Mouse (Mus musculus): ENCODE results near the gene Wdr81. TPM values are rescaled to one million over a fixed set of nuclear protein-coding genes. Genes with fewer than 3 reads are reported as not detected.

The Wdr81 gene
- polyA plus RNA-seq, 1 experiment from 2014 or later, result 9.5 TPM

- H3K4me1 ChIP-seq (ENCODE audit: insufficient read depth), result peaks cover 48% of the 10 kb centered on the region
- peak; percentile 28 for ATAC-seq
- WGBS (ENCODE audit: insufficient replicate concordance), result 5% methylated on average over 16 of the region's 16 CpGs
These were observed 7.8 kb upstream of the Wdr81 start for GRCm38 (mm10) chr11:75462253-75462783.

DNA sequence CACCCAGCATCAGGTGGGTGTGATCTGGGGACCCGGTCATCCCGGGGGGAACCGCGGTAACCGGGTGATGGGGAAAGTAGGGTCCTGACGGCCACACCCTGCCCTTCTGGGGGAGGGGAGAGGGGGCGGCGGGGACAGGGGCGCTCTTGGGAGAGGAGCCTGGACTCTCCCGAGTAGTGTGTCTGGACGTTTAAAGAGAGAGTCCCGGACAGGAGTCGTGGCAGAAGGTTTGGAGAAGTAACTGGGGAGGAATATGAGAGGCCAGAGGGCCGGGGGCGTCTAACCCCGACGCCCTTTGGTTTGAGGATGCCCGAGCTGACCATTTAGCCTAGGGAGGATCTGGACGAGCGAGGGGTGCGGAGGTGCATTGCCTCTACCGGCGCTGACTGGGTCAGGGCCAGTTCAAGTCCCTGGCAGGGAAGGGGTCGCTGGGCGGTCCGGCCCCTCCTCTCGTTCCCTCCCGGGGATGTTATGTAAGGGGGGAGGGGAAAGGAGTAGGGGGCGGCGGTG is 7.3 kb upstream of the Wdr81 start:
- H3K27me3 ChIP-seq (ENCODE audit: insufficient read depth, low read length), result no peaks in the 10 kb centered on the region
- no peaks in the 10 kb centered on the region for H3K9me3 ChIP-seq (ENCODE audit: low read length)
- H3K27ac ChIP-seq (ENCODE audit: low read depth), result peak overlapping the region; percentile 93
- H3K4me1 ChIP-seq (ENCODE audit: insufficient read depth), result peaks cover 47% of the 10 kb centered on the region
- peaks cover 24% of the 10 kb centered on the region for H3K36me3 ChIP-seq (replicated peaks; ENCODE audit: insufficient read depth, low read length)
- under 1% methylated on average over 28 of the region's 30 CpGs for WGBS (ENCODE audit: insufficient replicate concordance)
- DNase-seq, result no peak
- peak overlapping the region; percentile 75 for H3K4me2 ChIP-seq (ENCODE audit: low read depth, low read length)
- peak overlapping the region; percentile 93 for H3K9ac ChIP-seq (replicated peaks)
- no peak for ATAC-seq
- TF ChIP-seq CTCF (IDR thresholded peaks at IDR 0.05; ENCODE audit: low read depth) (no peak), EP300 (IDR thresholded peaks at IDR 0.05; ENCODE audit: low read depth) (no peak)
- peak overlapping the region; percentile 76 for H3K4me3 ChIP-seq (ENCODE audit: low read depth, low read length)

More at GRCm38 (mm10) chr11:75462253-75462783, 7.8 kb upstream of the Wdr81 start:
- peak overlapping the region; percentile 75 for H3K4me2 ChIP-seq (ENCODE audit: low read depth, low read length)
- peak; percentile 86 for DNase-seq
- H3K9me3 ChIP-seq (ENCODE audit: low read length), result no peaks in the 10 kb centered on the region
- H3K36me3 ChIP-seq (replicated peaks; ENCODE audit: insufficient read depth, low read length), result peaks cover 24% of the 10 kb centered on the region
- H3K9ac ChIP-seq (replicated peaks), result peak overlapping the region; percentile 93
- no peaks in the 10 kb centered on the region for H3K27me3 ChIP-seq (ENCODE audit: insufficient read depth, low read length)
- TF ChIP-seq CTCF (IDR thresholded peaks at IDR 0.05; ENCODE audit: low read depth), result no peak
- no peak for TF ChIP-seq EP300 (IDR thresholded peaks at IDR 0.05; ENCODE audit: low read depth)
- peak overlapping the region; percentile 76 for H3K4me3 ChIP-seq (ENCODE audit: low read depth, low read length)
- H3K27ac ChIP-seq (ENCODE audit: low read depth), result peak overlapping the region; percentile 93

GRCm38 (mm10) chr11:75460844-75461742 is 6.6 kb upstream of the Wdr81 start, which contains the start of gene Tlcd2:
Gene Tlcd2, plus strand, starts transcription at chr11:75461715.
- H3K4me3 ChIP-seq (ENCODE audit: low read depth, low read length), result peak within 1 kb of the TSS; percentile 76
- H3K4me2 ChIP-seq (ENCODE audit: low read depth, low read length), result peak within 1 kb of the TSS; percentile 92
- peaks cover 24% of the 10 kb centered on the region for H3K36me3 ChIP-seq (replicated peaks; ENCODE audit: insufficient read depth, low read length)
- under 1% methylated on average over 46 of the region's 46 CpGs for WGBS (ENCODE audit: insufficient replicate concordance)
- ATAC-seq, result peak; percentile 84
- peak within 1 kb of the TSS; percentile 93 for H3K9ac ChIP-seq (replicated peaks)
- DNase-seq, result peak; percentile 99
- no peaks in the 10 kb centered on the region for H3K9me3 ChIP-seq (ENCODE audit: low read length)
- H3K27me3 ChIP-seq (ENCODE audit: insufficient read depth, low read length), result no peaks in the 10 kb centered on the region
- peaks cover 47% of the 10 kb centered on the region for H3K4me1 ChIP-seq (ENCODE audit: insufficient read depth)
- TF ChIP-seq CTCF (IDR thresholded peaks at IDR 0.05; ENCODE audit: low read depth), result no peak; the same call in 1 of the 2 replicates
- peak; percentile 70; the same call in 1 of the 2 replicates for TF ChIP-seq EP300 (IDR thresholded peaks at IDR 0.05; ENCODE audit: low read depth)
- H3K27ac ChIP-seq (ENCODE audit: low read depth), result peak within 1 kb of the TSS; percentile 99

DNA sequence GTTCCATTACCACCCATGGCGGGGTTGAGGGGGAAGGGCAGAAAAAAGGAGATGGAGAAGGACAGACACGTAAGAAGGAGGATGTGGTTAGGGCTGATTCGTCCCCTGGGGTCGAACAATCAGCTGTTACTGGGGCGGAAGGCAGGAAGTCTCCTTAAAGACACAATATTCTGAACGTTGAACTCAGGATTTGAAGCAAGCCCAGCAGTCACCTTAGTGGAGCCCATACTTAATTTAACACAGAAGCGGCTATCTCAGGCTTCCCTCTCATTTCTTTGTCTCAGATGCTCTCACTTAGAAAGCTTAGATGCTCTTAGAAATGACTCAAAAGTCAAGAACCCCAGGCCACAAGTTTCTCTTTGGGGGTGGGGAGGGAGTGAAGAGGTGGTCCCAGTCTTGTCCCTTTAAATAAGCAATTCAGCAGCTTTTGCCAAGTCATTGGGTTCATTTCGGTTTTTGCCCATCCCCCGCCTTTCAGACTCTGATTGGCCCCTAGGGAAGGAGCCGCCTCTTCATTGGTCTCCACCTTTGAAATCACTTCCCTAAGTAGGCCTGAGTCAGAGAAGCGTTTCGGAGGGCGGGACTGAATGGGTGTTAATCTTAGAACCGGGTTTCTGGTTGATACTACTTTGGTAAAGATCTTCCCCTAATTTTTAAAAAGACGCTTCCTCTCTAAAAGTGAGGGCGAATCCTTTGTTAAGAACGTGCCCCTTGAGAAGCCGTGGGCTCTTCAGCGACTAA is 5.8 kb upstream of the Wdr81 start:
- peak; percentile 89 for TF ChIP-seq EP300 (IDR thresholded peaks at IDR 0.05; ENCODE audit: low read depth)
- TF ChIP-seq CTCF (IDR thresholded peaks at IDR 0.05; ENCODE audit: low read depth), result no peak
- H3K4me1 ChIP-seq (ENCODE audit: insufficient read depth), result peaks cover 47% of the 10 kb centered on the region
- no peaks in the 10 kb centered on the region for H3K27me3 ChIP-seq (ENCODE audit: insufficient read depth, low read length)
- H3K27ac ChIP-seq (ENCODE audit: low read depth), result peak overlapping the region; percentile 99
- H3K4me2 ChIP-seq (ENCODE audit: low read depth, low read length), result peak overlapping the region; percentile 92
- H3K4me3 ChIP-seq (ENCODE audit: low read depth, low read length), result peak overlapping the region; percentile 49
- 2% methylated on average over 19 of the region's 19 CpGs for WGBS (ENCODE audit: insufficient replicate concordance)
- peak; percentile 91 for DNase-seq
- peak overlapping the region; percentile 69 for H3K9ac ChIP-seq (replicated peaks)
- H3K9me3 ChIP-seq (ENCODE audit: low read length), result no peaks in the 10 kb centered on the region
- H3K36me3 ChIP-seq (replicated peaks; ENCODE audit: insufficient read depth, low read length), result peaks cover 17% of the 10 kb centered on the region
- ATAC-seq, result peak; percentile 40

DNA sequence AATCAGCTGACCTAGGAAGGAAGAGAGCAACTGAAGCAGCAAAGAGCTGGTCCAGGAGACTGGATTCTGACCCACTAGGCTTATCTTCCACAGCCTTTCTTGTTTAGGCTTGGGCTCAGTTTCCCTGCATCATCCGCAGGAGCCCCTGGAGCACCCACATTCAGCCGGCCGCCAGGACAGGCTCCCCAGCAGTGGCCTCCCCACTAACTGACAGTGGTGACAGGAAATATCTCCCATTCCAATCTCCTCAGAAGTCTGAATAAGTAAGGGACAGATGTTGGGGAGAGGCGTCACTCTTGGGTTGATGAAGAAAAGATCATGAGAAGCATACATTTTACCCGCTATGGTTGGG is 5.2 kb upstream of the Wdr81 start:
- no peak for DNase-seq
- peak overlapping the region; percentile 49 for H3K4me3 ChIP-seq (ENCODE audit: low read depth, low read length)
- peaks cover 51% of the 10 kb centered on the region for H3K4me1 ChIP-seq (ENCODE audit: insufficient read depth)
- no peak for TF ChIP-seq CTCF (IDR thresholded peaks at IDR 0.05; ENCODE audit: low read depth)
- TF ChIP-seq EP300 (IDR thresholded peaks at IDR 0.05; ENCODE audit: low read depth), result no peak
- H3K27me3 ChIP-seq (ENCODE audit: insufficient read depth, low read length), result no peaks in the 10 kb centered on the region
- H3K36me3 ChIP-seq (replicated peaks; ENCODE audit: insufficient read depth, low read length), result peaks cover 11% of the 10 kb centered on the region
- H3K9ac ChIP-seq (replicated peaks), result peak overlapping the region; percentile 61
- H3K9me3 ChIP-seq (ENCODE audit: low read length), result no peaks in the 10 kb centered on the region
- no peak for ATAC-seq
- 11% methylated on average over 5 of the region's 5 CpGs for WGBS (ENCODE audit: insufficient replicate concordance)
- peak overlapping the region; percentile 92 for H3K4me2 ChIP-seq (ENCODE audit: low read depth, low read length)
- peak overlapping the region; percentile 99 for H3K27ac ChIP-seq (ENCODE audit: low read depth)
